Mouse (Mus musculus) urinary bladder, postnatal 36 days (tissue): ENCODE measurements around the gene Cenpk.
A peak's percentile ranks its signal among the peaks of the same experiment; 100 is the strongest.
"Not testable (repeated sequence)": the region's sequence is repeated elsewhere in the genome, so short reads cannot be mapped to it uniquely, and the experiment has no call there.

Experiments used
- DNase-seq, 2 experiments: peaks; one replicate each; pipeline ENCODE4 v3.0.0; 2022; ENCODE audit warnings: low spot score in 2 of 2, mixed read lengths in 1 of 2

Cenpk gene

DNA sequence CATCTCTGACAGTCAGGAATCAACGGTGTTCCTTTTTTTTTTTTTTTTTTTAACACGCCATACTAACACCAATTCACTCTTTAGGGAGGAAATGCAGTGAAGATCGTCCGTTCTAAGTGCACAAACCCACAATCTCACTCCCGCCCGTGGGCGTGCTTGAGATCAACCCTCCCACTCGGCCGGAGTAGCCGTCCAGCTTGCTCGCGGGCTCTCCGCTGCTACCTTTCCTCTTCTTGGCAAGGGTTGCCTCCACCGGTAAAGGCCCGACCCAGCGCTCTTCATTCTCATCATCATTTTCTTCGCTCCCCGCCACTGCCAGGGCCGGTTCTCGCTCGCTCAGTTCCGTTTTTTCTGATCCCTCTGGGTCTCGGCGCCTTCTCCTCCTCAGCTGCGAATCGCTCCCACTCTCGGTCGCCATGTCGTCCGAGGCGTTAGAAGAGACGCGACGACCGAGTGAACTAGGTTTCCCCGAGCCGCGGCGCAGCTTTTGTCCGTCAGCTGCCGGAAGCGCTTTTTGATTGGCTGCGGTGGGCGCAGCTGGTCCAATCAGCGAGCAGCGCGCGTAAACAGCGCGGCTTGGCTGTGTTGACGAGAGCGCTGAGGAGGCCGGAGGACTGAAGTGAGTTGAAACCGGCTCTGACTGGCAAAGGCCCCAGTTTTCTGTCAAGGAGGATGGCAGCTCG is at the start of gene Cenpk, which contains the start of gene Ppwd1:
TSS of gene Cenpk (plus strand) at position 228 of the 683 bp plus-strand sequence.
TSS of gene Ppwd1 (minus strand) at position 460 of the 683 bp plus-strand sequence.
- peak; percentile 96 for DNase-seq

DNA sequence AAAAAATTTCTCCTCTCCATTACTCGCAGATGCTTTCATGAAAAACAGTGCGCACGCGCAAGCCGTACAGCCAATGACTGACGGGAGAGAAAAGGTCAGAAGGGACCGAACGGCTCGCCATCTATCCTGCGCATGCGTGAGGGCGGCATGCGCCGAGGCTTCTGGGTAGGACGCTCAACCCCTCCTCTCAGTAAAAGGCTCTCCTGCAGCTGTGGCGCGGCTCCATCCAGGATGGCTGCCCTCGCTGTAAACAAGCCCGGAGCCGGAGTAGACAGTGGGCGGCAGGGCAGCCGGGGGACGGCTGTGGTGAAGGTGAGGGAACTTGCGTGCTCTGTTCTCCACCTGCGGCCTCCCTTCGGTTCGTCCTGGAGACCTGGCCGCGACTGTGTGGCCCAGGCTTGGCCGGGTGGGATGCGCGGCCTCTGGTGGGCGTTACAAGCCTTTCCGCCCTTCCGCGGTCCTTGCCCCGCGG is 49.7 kb upstream of the Cenpk start, which contains the start of gene Trim23:
TSS of gene Trim23 (plus strand) at position 148 of the 472 bp plus-strand sequence.
- DNase-seq: peak; percentile 89 to 97

DNA sequence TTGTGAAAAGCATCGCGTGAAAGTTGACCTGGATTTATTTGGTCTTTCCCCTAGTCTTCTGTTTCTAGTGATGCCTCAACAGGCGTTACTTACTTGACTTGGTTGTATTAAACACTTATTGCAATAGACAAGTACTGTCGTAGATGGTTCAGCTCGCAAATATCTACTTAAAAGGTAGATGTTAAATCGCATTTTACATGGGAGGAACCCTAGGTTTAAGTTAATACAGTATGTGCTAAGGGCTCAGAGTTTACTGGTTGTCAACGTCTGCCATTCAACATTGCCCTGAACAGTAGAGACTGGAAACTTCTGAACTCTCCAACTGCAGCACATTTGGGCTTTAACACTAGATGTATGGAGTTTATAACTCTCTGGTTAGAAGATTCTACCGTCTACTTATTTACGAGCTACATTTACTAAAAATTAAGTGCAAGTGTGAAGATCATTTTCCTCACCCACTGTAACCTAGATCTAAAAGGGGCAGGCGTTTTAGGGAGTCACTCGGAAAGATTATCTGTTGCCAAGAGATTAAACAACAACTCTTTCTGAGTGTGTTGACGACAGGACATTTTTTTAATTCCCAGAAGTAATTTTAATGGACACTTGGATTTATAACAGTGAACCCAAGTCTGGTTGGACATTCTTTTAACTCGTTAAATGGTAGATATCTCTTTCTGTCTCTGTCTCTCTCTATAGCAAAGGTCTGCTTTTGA is 49.1 kb upstream of the Cenpk start:
- no peak for DNase-seq

DNA sequence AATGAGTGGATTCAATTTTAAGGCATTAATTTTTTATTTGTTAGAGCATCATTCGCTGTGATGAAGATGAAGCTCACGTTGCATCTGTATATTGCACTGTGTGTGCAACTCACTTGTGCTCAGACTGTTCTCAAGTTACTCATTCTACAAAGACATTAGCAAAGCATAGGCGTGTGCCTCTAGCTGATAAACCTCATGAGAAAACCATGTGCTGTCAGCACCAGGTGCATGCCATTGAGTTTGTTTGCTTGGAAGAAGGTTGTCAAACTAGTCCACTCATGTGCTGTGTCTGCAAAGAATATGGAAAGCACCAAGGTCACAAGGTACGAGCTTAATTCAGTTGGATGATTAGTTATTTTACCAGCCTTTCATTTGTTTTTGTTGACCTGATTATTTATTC is 41.1 kb upstream of the Cenpk start:
- DNase-seq: no peak

DNA sequence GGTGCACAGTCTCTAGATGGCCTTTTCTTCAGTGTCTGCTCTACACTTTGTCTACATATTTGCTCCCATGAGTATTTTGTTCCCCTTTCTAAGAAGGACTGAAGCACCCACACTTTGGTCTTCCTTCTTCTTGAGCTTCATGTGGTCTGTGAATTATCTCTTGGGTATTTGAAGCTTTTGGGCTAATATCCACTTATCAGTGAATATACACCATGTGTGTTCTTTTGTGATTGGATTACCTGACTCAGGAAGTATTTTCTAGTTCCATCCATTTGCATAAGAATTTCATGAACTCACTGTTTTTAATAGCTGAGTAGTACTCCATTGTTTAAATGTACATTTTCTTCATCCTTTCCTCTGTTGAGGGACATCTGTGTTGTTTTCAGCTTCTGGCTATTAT is 32.5 kb upstream of the Cenpk start:
- not testable (repeated sequence) for DNase-seq

DNA sequence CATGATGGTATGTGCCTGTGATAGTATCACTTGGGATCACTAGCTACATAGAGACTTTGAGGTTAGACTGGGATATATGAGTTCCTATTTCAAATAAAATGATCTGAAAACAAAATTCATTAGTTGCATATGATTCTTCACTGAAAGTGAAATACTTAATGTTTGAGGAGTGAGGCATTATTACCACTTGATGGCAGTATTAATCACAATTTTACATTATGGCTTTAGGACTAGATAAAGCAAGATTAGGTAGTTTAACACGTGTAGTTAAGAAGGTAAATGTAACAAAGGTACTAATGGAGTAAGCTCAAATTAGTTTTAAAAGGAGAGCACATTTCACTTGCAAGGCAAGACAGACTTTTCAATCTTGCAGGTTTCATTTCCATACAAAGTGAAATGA is 24.1 kb upstream of the Cenpk start:
- DNase-seq: no peak

DNA sequence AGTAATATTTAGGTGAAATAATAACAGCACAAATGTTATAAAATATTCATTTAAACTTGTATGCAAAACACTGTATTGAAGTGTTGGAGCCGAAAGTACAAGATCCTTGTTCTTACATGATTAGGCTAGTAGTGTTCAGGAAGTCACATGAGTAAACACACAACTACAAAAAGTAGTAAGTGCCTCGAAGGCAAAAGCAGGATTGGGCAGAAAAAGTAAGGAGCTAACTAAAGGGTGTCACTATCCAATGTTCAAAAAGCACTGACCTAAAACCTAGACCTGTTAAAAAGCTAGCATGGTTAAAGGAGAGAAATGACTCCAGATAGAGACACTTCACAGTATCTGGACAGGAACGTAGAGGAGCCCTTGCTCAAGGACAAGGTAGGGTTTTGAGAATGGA is 933 bp upstream of the Cenpk start:
- DNase-seq: no peak

DNA sequence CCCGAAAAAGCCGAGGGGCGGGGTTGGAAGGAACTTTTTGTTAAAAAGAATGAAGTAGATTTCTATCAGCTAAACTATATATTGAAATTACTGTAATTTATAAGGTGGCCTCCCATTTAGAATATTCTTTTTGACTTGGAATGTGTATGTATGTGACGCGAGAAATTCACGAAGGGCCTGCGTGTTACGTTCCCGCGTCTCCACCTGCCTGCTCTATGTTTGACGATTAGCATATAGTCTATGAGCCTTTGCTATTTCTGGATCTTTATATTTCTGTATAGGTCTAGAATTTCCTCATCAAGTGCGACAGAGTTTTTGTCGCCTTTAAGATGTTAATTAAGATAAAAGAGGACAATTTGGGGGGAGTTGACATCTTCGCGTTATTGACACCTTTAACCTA is 770 bp downstream of the Cenpk start:
- DNase-seq: no peak

DNA sequence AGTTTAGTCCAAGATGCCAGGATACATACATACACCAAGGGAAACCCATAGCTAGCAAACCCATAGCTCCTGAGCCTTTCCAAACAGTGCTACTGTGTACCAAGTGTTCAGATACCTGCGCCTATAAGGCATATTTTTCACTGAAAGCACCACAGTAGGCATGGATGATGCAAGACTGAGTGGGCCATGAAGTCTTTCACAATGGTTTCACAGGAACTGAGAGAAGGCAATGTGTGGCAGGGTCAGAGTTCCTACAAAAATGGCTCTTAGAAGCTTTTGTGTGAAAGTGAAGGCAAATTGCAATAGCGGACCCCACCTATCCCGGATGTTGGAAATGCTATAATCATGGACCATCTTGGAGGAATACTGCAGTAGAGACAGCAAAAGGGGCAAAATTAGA is 30.6 kb downstream of the Cenpk start:
- no peak for DNase-seq

DNA sequence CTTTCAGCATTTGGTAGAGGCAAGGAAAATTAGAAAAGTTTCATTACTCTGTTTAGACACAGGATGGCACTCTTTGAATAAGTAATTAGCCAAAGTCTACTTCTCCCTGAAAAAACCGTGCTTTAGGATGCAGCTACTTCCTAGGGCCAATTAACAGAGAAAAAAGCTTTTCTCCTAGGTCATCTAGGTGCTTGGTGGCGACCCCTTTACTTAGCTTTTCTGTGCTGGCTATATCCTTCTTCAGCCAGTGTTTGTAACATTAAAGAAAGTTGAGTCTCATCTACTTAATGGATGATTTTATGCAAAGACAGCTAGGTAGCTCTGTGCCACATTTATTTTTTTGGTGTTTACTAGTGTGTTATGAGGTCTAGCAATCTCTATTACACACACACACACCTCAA is 56.6 kb downstream of the Cenpk start:
- peak in 1 of 2 experiments; percentile 12 for DNase-seq

DNA sequence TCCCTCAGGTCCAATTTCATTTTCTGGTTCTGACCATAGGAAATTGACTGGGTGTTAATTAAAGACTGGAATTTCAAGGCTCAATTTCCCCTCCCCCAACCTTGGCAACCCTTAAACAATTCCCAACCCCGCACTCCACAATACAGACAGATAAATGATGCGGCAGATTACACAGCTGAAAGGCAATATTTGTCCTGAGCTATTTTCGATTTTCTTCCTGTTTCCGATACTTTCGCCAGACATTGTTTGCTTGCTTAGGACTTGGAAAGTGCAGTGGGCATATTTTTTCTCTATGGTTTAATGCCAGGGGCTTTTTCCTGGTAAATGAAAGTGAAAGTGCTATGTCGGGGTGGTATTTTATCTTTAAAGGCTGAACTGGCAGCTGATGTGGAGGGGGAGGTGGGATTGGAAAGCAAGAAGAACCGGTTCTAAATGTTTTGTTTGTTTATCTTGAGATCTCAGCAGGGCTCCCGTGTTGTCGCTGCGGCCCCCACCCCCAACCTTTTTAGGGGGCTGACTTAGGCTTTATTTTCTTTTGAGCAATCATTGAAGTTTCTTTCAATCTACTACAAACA is 57.4 kb downstream of the Cenpk start:
- DNase-seq: peak; percentile 32 to 46

DNA sequence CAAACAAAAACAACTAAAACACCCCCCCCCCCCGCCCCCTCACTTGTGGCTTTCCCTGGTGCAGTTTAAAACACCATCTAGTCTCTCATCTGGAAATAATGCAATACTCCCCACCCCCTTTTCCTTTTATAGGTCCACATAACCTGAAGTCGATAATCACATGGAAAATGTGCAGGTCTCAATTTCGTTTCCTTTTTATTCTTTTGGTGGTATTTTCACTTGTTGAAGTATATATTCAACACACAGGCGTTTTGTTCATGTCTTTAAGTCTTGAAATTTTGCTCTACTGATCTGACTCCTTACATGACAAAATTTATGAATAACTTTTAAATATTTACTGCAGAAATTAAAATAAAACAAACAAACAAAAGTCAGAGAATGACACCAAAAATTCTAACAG is 57.9 kb downstream of the Cenpk start:
- DNase-seq: no peak

DNA sequence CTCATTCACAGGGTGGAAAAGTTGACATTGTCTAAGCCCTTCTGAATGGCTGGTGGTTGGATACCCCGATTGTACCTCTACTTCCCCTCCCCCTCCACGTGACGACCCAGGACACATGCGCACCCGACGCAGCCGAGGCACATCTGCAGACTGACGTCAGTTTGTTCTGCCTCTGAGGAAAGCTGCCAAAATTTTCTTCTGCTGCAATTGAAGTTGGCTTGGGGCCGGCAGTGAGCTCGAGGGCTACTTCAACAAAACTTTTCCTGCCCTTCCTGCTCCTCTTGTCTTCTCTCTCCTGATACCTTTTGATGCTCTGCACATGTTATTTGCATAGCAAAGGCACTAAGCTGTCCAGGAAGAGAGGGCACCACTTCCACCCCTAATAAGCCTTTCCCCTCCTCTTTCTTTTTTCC is 58.5 kb downstream of the Cenpk start:
- peak; percentile 85 to 91 for DNase-seq

DNA sequence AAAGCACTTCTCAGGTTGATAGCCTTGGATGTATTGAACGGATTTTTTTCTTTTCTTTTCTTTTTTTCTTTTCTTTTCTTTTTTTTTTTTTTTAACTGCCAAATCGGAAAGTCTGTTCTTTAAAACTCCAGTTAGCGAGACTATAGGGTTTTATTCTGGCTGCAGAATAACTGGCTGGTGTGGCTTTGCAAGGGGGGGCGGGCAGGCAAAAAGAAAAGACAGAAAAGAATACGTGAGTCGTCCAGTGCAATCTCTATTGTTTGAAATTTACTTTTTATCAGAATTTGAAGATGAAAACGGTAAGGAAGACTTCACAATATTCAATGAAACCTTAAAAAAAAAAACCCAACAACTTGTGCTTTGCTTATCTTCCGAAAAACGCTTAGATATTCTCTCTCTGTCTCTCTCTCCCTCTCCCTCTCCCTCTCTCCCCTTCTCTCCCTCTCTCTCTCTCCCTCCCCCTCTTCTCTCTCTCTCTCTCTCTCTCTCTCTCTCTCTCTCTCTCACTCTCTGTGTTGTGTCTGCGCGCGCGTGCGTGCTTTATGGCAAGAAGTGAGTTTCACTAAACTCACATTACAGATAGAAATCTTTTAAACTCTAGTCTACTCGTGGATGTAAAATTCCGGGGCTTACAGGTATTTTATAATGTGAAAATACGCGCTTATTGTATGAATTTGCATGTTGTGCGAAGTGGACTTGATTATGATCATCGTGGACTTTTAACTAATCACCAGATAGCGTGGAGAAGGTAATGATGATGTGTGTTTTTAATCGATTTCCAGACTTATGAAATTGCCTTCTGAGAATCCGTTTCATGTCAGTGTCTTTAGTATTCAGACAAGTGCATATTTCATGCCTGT is 59.2 kb downstream of the Cenpk start, which contains the start of gene Adamts6:
TSS of gene Adamts6 (plus strand) at position 470 of the 860 bp plus-strand sequence.
- no peak for DNase-seq

DNA sequence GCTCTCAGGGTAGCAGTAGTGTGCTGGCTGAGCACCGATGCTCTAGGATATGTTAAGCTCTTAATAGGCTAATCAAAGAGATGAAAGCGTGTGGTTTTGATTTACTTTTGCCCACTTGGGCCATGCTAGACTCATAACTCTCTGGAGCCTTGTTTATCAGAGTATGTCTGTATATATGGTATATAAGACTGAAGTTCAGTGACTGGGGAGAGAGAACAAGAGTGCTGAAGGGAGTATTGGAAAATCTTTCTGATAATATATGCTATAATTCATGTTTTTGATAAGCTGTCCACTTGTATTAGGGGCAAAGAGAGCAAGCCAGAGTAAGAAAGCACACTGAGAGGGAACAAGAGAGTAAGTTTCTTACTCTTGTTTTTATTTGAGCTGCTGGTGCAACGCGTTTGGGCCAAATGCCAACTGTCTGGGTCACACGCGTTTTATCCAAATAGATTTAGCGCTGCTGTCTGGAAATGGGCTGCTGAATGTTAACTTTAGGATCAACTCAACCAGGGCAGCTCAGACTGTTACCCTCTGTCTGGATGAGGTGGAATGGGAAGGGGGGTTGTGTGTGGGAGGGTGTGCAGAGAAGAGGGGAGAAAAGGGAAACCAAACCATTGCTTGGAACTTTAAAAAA is 59.9 kb downstream of the Cenpk start:
- DNase-seq: peak; percentile 53 to 73

DNA sequence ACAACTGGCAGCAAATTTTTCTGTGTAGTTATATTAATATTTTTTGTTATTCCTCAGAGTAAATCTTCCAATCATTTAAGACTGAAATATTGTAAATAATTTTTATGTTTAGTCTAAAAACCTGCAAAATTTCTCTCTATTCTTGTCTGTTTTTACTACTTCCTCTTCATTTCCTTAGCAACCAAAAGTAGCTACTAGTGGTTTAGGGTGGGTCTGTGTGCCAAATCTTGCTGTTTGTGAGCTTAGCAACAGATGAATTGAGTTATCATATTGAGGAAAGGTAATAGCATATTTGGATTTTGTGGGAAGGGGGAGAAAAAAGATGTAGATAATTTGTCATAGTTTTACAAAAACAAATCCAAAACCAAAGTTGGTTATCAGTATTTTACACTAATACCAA is 60.8 kb downstream of the Cenpk start:
- DNase-seq: no peak

DNA sequence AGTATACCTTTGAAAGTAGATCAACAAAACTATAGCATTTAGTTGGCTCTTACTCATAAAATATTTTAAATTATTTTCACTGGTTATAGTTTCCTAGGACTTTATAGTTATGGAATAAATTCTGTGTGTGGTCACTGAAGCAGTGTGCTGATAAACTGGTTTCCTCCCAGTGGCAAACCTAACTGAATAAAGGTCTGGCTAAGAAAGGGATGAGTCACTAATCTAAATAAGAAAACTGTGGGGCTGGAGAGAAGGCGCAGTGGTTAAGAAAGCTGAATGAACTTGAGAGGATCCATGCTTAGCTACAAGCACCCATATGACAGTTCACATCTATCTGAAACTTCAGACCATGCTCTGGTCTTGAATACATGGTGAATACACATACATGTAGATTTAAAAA is 67.1 kb downstream of the Cenpk start:
- DNase-seq: no peak
